Mouse (Mus musculus) cerebellum, postnatal 36 days (tissue): ENCODE data around the gene Rin3.

Experiments used
- DNase-seq, 2 experiments: peaks; one replicate each; pipeline ENCODE4 v3.0.0; 2021 to 2022; ENCODE audit warnings: mixed read lengths in 2 of 2

Rin3 gene

DNA sequence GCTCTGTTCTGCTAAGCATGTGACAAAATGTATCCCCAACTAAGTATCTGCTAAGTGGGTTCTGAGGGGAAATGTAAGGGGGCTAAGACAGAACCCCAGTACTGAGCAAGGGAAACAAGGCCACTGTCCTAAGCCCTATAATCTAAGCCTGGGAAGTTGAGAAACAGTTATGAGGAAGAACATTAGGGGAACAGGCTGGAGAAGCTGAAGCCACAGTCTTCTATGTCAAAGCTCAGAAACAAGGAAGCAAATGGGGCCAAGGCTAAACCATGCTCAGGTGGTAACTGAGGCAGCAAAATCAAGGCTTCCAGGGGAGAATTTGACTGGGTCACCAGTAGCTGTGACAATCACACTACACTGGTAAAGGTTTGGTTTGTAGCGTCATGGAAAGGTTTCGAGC lies 50.3 kb downstream of the Rin3 start:
- no peak for DNase-seq

DNA sequence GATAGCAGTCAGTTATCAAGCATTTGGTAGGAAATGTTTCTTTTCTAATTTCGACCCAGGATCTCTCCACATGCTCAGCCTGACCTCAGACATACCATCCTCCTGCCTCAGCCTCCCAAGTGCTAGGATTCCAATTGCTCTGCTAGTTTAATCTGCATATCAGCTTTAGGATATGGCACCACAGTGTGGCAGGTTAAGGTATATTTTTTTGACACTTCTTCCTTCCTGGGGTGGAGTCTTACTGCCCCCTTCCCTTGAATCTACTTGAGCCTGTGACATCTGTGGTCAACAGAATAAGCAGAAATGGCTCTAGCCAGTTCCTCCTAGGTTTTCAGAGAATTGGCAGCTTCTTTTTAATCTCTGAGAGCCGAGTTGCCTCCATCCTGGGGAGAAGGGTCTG lies 56.2 kb downstream of the Rin3 start:
- no peak for DNase-seq

DNA sequence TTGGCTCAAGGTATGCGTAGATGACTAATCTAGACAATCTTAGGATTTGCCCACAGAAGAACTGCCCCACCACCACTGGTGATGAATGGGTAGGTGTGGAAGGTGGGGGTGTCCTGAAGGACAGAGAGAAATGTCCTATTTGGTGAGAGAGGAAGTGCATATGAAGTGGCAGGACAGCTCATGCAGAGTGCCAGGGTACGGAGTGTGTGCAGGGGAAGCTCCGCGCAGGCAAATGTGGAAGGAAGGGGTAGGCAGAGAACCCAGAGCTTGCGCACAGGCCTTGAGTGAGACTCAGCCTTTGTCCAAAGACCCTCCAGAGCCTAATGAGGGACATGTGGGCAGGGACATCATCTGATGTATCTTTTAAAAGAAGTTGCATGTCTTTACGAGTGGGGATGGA lies 57.6 kb downstream of the Rin3 start:
- no peak for DNase-seq

DNA sequence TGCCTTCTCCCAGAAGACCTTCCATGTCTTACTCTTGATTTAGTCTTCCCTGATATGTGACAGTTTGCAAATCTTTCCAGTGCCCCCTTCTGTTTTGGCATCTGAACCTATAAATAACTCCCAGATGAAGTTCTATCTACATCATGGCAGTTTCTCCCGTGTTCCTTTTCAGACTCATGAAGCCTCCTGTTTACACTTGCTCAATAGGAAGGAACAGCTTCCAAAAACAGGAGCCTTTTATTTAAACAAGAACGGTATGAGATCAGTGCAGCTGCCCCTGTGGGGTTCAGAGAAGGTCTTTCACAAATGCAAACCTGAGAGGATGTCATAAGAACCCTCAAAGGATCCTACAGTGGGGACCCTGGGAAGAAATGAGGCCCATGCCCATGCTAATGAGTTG lies 59.3 kb downstream of the Rin3 start:
- DNase-seq, result no peak

- DNase-seq, result no peak
Measured at GRCm38 (mm10) chr12:102342602-102343001, 59.8 kb downstream of the Rin3 start.

GRCm38 (mm10) chr12:102345031-102345815 lies 62.4 kb downstream of the Rin3 start:
- no peak for DNase-seq

- peak; percentile 30 to 36 for DNase-seq
Measured at GRCm38 (mm10) chr12:102346507-102346906, 63.7 kb downstream of the Rin3 start.

- no peak for DNase-seq
Measured at GRCm38 (mm10) chr12:102348447-102348846, 65.6 kb downstream of the Rin3 start.

GRCm38 (mm10) chr12:102350997-102351396 lies 68.1 kb downstream of the Rin3 start:
- DNase-seq, result no peak

GRCm38 (mm10) chr12:102354126-102354984 lies 71.5 kb downstream of the Rin3 start:
- no peak for DNase-seq

GRCm38 (mm10) chr12:102355784-102356183 lies 72.9 kb downstream of the Rin3 start:
- DNase-seq, result no peak

DNA sequence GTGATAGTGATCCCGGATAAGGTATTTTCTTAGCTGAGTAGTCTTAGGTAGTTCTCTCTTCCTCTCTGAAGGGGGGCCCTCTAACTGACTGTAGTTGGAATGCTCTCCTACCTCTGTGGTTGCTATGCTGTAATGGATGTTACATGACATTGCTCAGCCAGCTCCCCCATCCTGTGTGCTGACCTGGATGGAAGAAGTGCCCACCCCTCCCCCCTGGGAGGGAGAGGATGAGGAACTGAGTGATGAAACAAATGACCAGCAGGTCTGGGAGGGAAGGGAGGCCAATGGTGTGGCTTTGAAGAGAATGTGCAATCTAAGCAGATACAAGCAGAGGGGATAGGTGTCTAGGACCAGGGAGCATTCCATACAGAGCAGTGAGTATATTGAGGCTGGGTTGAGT lies 73.9 kb downstream of the Rin3 start:
- DNase-seq, result no peak

GRCm38 (mm10) chr12:102359390-102359789 lies 76.5 kb downstream of the Rin3 start:
- DNase-seq, result no peak

DNA sequence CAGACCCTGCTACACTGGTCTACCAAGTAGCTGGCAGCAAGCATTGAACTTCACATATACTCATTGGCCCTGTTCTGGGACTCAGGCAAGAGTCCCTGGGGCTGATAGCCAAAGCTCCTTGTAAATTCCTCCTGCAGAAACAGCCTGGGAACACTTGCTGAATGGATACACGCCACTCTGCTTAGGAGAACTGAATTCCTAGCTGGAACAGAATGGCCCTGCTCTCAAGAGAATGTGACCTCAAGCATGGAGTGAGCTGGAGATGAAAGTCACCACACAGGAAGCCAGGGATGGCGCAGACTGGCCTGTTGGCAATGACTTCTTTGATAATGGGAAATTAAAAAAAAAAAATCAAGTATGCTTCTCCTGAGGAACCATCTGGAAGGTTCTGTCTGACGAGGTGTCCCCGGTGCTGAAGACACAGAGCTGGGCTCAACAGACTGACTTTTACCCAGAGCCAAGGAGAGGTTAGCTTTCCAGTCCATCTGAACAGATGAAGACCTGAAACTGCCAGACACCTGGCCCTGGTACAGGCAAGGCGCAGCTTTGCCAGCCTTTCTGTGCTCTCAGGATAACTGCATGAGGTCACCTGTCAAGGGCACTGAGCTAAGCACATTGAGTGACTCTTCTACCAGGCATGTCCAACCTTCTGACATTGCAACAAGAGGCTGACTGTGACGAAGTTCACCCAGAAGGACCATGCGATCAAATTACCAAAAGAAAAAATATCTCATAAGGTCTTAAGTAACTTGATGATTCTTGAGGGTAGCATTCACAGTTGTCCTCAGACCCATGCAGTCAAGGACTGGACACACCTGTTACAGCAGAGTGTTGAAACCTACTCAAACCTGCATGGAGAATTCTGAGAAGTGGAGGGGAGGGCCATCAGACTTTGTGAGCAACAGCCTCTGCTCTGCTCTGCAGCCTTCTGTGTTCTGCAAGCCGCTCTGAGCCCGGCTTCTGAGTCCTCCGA lies 78.6 kb downstream of the Rin3 start:
- peak; percentile 48 to 60 for DNase-seq

DNA sequence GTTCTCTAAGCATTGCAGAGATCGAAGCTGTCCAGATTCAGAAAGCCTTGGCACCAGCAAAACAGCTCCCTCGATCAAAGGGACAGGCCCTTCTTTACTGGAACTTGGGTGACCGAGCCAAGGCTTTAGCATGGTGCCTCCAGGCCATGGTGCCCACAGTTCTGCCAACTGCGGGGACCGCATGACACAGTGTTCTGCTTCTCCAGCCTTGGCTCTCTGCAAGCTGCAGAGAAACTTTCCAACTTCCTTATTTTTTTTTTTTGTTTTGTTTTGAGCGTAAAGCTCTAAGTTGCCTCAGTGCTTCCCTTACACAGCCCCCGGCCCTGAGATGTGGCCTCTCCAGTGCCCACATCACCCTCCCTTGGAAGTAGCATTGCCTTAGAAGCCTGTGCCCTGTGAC lies 82.2 kb downstream of the Rin3 start:
- no peak for DNase-seq

DNA sequence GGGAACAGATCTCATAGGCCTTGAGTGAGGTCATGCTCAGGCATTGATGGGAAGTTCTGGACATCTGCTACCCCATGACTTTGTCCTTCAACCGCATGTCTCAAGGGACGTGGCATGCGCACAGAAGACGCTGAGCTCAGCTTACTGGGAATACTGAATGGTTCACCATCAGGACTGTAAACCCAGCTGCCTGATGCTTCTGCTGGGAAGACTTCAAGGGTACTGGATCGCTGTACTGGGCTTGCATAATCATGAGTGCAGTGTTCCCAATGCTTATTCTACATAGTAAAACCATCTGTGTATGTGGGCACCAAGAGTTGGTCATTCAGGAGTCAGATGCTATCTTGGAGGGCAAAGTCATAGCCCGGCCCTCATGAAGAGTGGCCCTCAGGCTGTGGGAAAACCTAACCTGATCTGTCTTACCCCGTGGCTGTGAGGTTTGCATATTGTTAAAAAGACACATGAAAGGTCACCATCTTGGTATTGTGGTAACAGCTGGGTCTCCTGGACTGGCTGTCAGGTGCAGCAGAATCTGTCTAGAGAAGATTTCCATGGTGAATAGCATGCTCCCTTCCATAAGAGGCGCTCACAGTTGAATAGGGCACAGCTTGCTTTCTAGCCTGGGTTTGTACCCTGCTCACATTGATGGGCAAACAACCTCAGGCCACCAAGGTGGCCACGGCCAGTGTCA lies 83.4 kb downstream of the Rin3 start:
- DNase-seq, result no peak

DNA sequence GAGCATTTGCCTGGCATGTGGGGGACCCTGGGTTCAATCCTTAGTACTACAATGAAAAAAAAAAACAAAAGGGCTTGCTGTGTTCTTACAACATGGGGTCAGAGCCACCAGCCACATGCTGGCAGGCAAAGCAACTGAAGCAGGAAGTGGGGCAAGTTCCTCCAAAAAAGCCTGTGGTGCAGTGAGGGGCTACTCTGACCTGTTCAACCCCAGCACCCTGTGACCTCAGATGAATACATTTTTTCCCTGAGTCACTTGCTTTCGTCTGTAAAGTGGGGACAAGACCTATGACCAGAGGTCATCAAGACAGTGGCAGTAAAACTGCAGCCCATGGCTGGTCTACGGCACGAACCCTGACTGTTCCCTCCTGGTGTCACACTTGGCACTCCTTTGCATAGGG lies 84.2 kb downstream of the Rin3 start:
- no peak for DNase-seq

DNA sequence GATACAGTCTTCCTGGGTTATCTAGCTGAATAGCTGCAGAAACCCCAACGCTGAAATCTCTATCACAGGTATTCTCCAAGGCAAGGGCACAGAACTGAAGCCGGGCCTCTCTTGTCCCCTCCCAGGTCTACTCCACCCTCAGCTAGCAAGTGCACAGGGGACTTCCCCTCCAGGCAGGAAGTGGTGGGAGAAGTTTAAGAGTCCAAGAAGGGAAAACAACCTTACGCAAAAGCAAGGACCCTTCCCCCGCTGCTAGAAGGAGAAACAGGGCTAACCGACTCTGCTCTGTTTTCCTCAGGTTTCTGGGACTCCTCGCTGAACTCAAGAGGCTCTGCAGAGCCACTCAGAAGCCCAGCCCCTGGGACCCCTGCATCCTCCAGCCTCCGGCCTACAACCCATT lies 85.2 kb downstream of the Rin3 start:
- no peak for DNase-seq

GRCm38 (mm10) chr12:102368556-102368955 lies 85.7 kb downstream of the Rin3 start:
- DNase-seq, result no peak

DNA sequence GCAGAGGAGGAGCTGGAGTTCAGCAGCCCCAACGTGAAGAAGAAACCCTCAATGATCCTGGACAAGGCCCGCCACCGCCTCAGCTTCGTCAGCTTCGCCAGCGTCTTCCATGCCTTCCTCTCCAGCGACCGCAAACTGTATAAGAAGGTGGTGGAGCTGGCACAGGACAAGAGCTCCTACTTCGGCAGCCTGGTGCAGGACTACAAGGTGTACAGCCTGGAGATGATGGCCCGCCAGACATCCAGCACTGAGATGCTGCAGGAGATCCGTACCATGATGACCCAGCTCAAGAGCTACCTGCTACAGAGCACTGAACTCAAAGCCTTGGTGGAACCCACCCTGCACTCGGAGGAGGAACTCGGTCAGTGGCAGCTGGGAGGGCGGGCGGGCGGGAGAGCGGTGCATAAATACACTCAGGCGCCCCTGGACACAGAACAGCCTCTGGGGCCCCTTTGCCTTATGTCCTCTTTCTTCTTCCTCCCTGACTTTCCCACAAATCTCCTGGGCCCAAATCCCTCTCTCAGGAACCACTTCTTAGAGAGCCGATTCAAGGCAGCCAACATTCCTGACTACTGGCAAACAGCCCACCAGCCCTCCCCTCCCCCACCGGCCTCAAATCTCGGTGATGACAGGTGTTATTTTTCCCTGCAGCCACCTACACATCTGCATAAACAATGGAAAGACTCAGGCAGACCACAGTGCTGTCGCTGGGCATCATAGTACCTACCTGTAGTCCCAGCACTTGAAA lies 86.8 kb downstream of the Rin3 start:
- no peak for DNase-seq

DNA sequence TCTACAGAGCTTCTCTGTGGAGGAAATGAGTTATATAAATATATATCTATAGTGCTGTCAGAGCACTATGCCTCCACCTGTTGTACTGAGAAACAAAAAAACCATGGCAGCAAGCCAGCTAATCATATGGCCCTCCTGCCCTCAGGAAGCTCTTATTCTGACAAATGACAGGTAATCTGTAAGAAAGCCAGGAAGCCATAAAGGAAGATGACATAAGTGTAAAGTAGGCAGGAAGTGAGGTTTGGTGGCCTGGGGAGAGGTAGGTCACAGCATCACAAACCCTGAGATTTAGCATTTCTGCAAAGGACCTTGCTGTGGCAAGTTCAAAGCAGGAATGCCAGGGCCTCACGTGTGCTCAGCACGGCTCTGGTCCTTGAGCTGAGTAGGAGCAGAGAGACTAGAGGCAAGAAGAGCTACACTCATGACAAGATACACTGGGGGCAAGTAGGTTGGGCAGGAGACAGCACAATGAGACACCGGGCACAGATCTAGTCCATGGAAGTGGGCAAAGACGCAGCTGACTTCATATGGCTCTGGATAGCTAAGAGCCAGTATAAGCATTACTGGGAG lies 88.2 kb downstream of the Rin3 start:
- no peak for DNase-seq
